In genomic region chr2:115758542-115758941, GRCm38 (mm10) we compare ENCODE assay signal across 19 mouse cellular contexts.
DNase-seq lines count a peak whose midpoint lies in the region; ATAC-seq and TF ChIP-seq lines count a peak whose summit lies in the region.
"Had no signal": no experiment of that assay in that cellular context is flagged by ENCODE, and none has a peak within 500 bp of the region (broad histone marks: within the 10 kb centered on the region; RNA-seq: fewer than 3 reads in every experiment).

No protein-coding gene starts in this region.

- H3K9ac ChIP-seq in heart, postnatal 0 days (replicated peaks; ENCODE audit: low read depth, low read length), result no peak overlapping the region
- H3K9ac ChIP-seq in intestine, embryonic 16.5 days (ENCODE audit: low read depth, low read length), result no peak overlapping the region
- no peak overlapping the region for H3K9ac ChIP-seq in liver, embryonic 16.5 days (ENCODE audit: low read depth, low read length)
- H3K9ac ChIP-seq in heart, embryonic 11.5 days (ENCODE audit: low read depth, low read length), result no peak overlapping the region
- H3K9ac ChIP-seq: forebrain, embryonic 13.5 days; heart, embryonic 12.5 days had no signal

- intact Hi-C loops in heart, postnatal 10 days (cut with DNase I), result no loop called here

- H3K4me1 ChIP-seq in heart, postnatal 0 days (ENCODE audit: control insufficient read depth, insufficient read depth), result peaks cover 15% of the 10 kb centered on the region
- H3K4me1 ChIP-seq in intestine, embryonic 16.5 days (ENCODE audit: control insufficient read depth, insufficient read depth, low read length), result peaks cover 18% of the 10 kb centered on the region
- H3K4me1 ChIP-seq in liver, embryonic 16.5 days (ENCODE audit: control insufficient read depth, low read depth, low read length), result no peaks in the 10 kb centered on the region; the same call in 1 of the 2 replicates
- peaks cover 10% of the 10 kb centered on the region for H3K4me1 ChIP-seq in heart, embryonic 11.5 days (ENCODE audit: control insufficient read depth, insufficient read depth, low read length)
- H3K4me1 ChIP-seq: forebrain, embryonic 13.5 days; megakaryocyte, embryonic 14.5 days had no signal

- H3K9me3 ChIP-seq in heart, postnatal 0 days (replicated peaks; ENCODE audit: control insufficient read depth, low read length), result no peaks in the 10 kb centered on the region
- no peaks in the 10 kb centered on the region for H3K9me3 ChIP-seq in intestine, embryonic 16.5 days (ENCODE audit: control insufficient read depth, low read length)
- H3K9me3 ChIP-seq in liver, embryonic 16.5 days (replicated peaks; ENCODE audit: control insufficient read depth, low read length), result no peaks in the 10 kb centered on the region
- H3K9me3 ChIP-seq in heart, embryonic 11.5 days (replicated peaks; ENCODE audit: control insufficient read depth, low read length), result no peaks in the 10 kb centered on the region
- H3K9me3 ChIP-seq: embryonic facial prominence, embryonic 10.5 days; forebrain, embryonic 13.5 days; heart, embryonic 12.5 days; hindbrain, embryonic 10.5 days had no signal

- 91% methylated on average over 6 of the region's 6 CpGs for WGBS in heart, postnatal 0 days
- WGBS in intestine, embryonic 16.5 days, result 43% methylated on average over 6 of the region's 6 CpGs
- 62% methylated on average over 6 of the region's 6 CpGs for WGBS in liver, embryonic 16.5 days (ENCODE audit: insufficient replicate concordance)
- WGBS in heart, embryonic 11.5 days (ENCODE audit: insufficient replicate concordance), result 74% methylated on average over 6 of the region's 6 CpGs

- no peak for TF ChIP-seq EP300 in heart, postnatal 0 days (IDR thresholded peaks at IDR 0.05; ENCODE audit: low read depth)

- H3K4me2 ChIP-seq in heart, postnatal 0 days (ENCODE audit: low read depth, low read length), result no peak overlapping the region; the same call in 1 of the 2 replicates
- H3K4me2 ChIP-seq in intestine, embryonic 16.5 days (ENCODE audit: low read depth, low read length), result no peak overlapping the region
- 0 out of 2 replicates have a peak overlapping the region, but pooled peaks have one; percentile 4 for H3K4me2 ChIP-seq in liver, embryonic 16.5 days (ENCODE audit: low read depth, low read length)
- H3K4me2 ChIP-seq in heart, embryonic 11.5 days, result no peak overlapping the region
- H3K4me2 ChIP-seq: forebrain, embryonic 13.5 days; heart, embryonic 12.5 days had no signal

- no peaks in the 10 kb centered on the region for H3K36me3 ChIP-seq in heart, postnatal 0 days (replicated peaks; ENCODE audit: control insufficient read depth, insufficient read depth, low read length)
- H3K36me3 ChIP-seq in intestine, embryonic 16.5 days (ENCODE audit: control insufficient read depth, insufficient read depth, low read length), result no peaks in the 10 kb centered on the region
- H3K36me3 ChIP-seq in liver, embryonic 16.5 days (ENCODE audit: control insufficient read depth, insufficient read depth), result no peaks in the 10 kb centered on the region
- H3K36me3 ChIP-seq in heart, embryonic 11.5 days (ENCODE audit: control insufficient read depth, insufficient read depth, low read length), result no peaks in the 10 kb centered on the region
- H3K36me3 ChIP-seq: embryonic facial prominence, embryonic 10.5 days; heart, embryonic 12.5 days; hindbrain, embryonic 10.5 days had no signal

- H3K27ac ChIP-seq in heart, postnatal 0 days (ENCODE audit: low read depth), result peak overlapping the region; percentile 69; the same call in 1 of the 2 replicates
- H3K27ac ChIP-seq in intestine, embryonic 16.5 days (ENCODE audit: low read length), result no peak overlapping the region
- H3K27ac ChIP-seq in liver, embryonic 16.5 days (ENCODE audit: low read length), result no peak overlapping the region
- H3K27ac ChIP-seq in layer of hippocampus, adult 2 months, result no peak overlapping the region
- H3K27ac ChIP-seq in heart, embryonic 11.5 days (ENCODE audit: low read depth, low read length), result no peak overlapping the region
- H3K27ac ChIP-seq: embryonic facial prominence, embryonic 10.5 days; forebrain, embryonic 13.5 days; hindbrain, embryonic 10.5 days had no signal

- no peak for DNase-seq in heart, postnatal 0 days (ENCODE audit: low spot score)
- DNase-seq in heart, postnatal 10 days, result no peak
- peak; percentile 59 for DNase-seq in kidney, postnatal 14 days
- no peak for DNase-seq in layer of hippocampus, adult 2 months (ENCODE audit: low spot score in 2 of 2)
- DNase-seq: adrenal gland, adult 2 months; cerebellum, adult 11 months; gastrocnemius, postnatal 36 days; left cerebral cortex, postnatal 4 days; lung, adult 2 months; thymus, postnatal 36 days had no signal

- ATAC-seq in heart, postnatal 0 days (ENCODE audit: insufficient read depth, low read depth), result no peak
- ATAC-seq in intestine, embryonic 16.5 days, result peak; percentile 64
- ATAC-seq in liver, embryonic 16.5 days (ENCODE audit: low read depth), result peak; percentile 64
- ATAC-seq in heart, embryonic 11.5 days (replicated peaks; ENCODE audit: insufficient number of reproducible peaks, low FRiP score, low TSS enrichment), result no peak
- ATAC-seq in cerebellum, adult (ENCODE audit: insufficient number of reproducible peaks, low FRiP score, low TSS enrichment), result no peak
- ATAC-seq: forebrain, embryonic 13.5 days had no signal

- H3K4me3 ChIP-seq in heart, postnatal 0 days (ENCODE audit: low read depth, low read length), result no peak overlapping the region
- no peak overlapping the region for H3K4me3 ChIP-seq in intestine, embryonic 16.5 days (ENCODE audit: low read length)
- H3K4me3 ChIP-seq in liver, embryonic 16.5 days (ENCODE audit: low read depth, low read length), result no peak overlapping the region
- H3K4me3 ChIP-seq in layer of hippocampus, adult 2 months, result no peak overlapping the region
- no peak overlapping the region for H3K4me3 ChIP-seq in heart, embryonic 11.5 days (ENCODE audit: low read depth, low read length)
- H3K4me3 ChIP-seq: embryonic facial prominence, embryonic 10.5 days; forebrain, embryonic 13.5 days; heart, embryonic 12.5 days; hindbrain, embryonic 10.5 days; megakaryocyte, embryonic 14.5 days had no signal

- H3K27me3 ChIP-seq in heart, postnatal 0 days (ENCODE audit: control insufficient read depth, insufficient read depth, low read length), result no peaks in the 10 kb centered on the region
- no peaks in the 10 kb centered on the region for H3K27me3 ChIP-seq in intestine, embryonic 16.5 days (replicated peaks; ENCODE audit: control insufficient read depth, insufficient read depth, low read length)
- no peaks in the 10 kb centered on the region for H3K27me3 ChIP-seq in liver, embryonic 16.5 days (ENCODE audit: control insufficient read depth, insufficient read depth, low read depth, low read length)
- no peaks in the 10 kb centered on the region for H3K27me3 ChIP-seq in heart, embryonic 11.5 days (ENCODE audit: control insufficient read depth, insufficient read depth, low read length)
- H3K27me3 ChIP-seq: forebrain, embryonic 13.5 days; heart, embryonic 12.5 days; megakaryocyte, embryonic 14.5 days had no signal

- no peak for TF ChIP-seq CTCF in heart, postnatal 0 days (IDR thresholded peaks at IDR 0.05; ENCODE audit: low read depth)
- TF ChIP-seq CTCF in layer of hippocampus, adult 2 months (conservative IDR thresholded peaks at IDR 0.05), result no peak

Comparison
In these comparisons a context has a peak if more than half of its experiments do, and no peak if none do; other contexts are left out.
1. ATAC-seq: peak in intestine, embryonic 16.5 days (single experiment) and liver, embryonic 16.5 days (single experiment); none in heart, postnatal 0 days (single experiment), heart, embryonic 11.5 days (single experiment) and cerebellum, adult (single experiment).